Mouse (Mus musculus) liver, postnatal 0 days (tissue): Measurements from ENCODE around the gene Lhfp.

Experiments
- CTCF ChIP-seq: sonication (generic); IDR thresholded peaks from 2 replicates; pipeline ENCODE4 v1.5.1; 2016; ENCODE audit warnings: antibody characterized with exemption, low read depth
- EP300 ChIP-seq: IDR thresholded peaks from 2 replicates; pipeline ENCODE4 v1.6.1; 2016; ENCODE audit warnings: antibody characterized with exemption, low read depth, mild to moderate bottlenecking

- TF ChIP-seq CTCF = no peak
- TF ChIP-seq EP300 = no peak
Measured at GRCm38 (mm10) chr3:53195666-53196107, 154.4 kb downstream of the Lhfp start.
